Mouse (Mus musculus) olfactory bulb, adult 2 months (tissue): Measurements from ENCODE around the gene Gm10271. TPM values are rescaled to one million over a fixed set of nuclear protein-coding genes. Genes with fewer than 3 reads are reported as not detected.

ENCODE experiments used
- H3K27ac ChIP-seq: fragments of 200-500 bp; 2 replicates; pipeline ENCODE4 v1.5.1; 2012; ENCODE audit warnings: low read depth, low read length; ENCODE audit not compliant: insufficient read depth
- H3K4me1 ChIP-seq: fragments of 200-500 bp; 2 replicates; pipeline ENCODE4 v1.6.1; 2012; ENCODE audit warnings: low read length; ENCODE audit not compliant: control insufficient read depth, insufficient read depth
- H3K4me3 ChIP-seq: fragments of 200-500 bp; 2 replicates; pipeline ENCODE4 v1.5.1; 2012; ENCODE audit warnings: mild to moderate bottlenecking, low read depth, low read length, moderate library complexity; ENCODE audit not compliant: insufficient read depth
- CTCF ChIP-seq: fragments of 200-500 bp; IDR thresholded peaks from 2 replicates; pipeline ENCODE4 v1.5.1; 2012; ENCODE audit warnings: low read depth, mild to moderate bottlenecking, low read length, moderate library complexity; ENCODE audit not compliant: insufficient read depth
- POLR2A ChIP-seq: fragments of 200-500 bp; IDR thresholded peaks from 2 replicates; pipeline ENCODE4 v1.6.1; 2012; ENCODE audit warnings: mild to moderate bottlenecking, low read depth, low read length, moderate library complexity; ENCODE audit not compliant: insufficient read depth
- WGBS: fragments of 180-500 bp; shearing (Covaris S2); methylation state at CpG from one replicate; pipeline ENCODE4 v1.1.7; 2018; 5-methylcytosine and 5-hydroxymethylcytosine counted together
- polyA plus RNA-seq: library from polyadenylated mRNA; stranded (reverse); fragments of >200 nt; gene quantifications from 2 replicates; pipeline ENCODE4 v1.2.4, GENCODE M21; 2012; ENCODE audit warnings: low replicate concordance; ENCODE audit not compliant: missing spikeins, insufficient read depth, insufficient read length

Gene Gm10271
- polyA plus RNA-seq, 1 experiment = not detected

DNA sequence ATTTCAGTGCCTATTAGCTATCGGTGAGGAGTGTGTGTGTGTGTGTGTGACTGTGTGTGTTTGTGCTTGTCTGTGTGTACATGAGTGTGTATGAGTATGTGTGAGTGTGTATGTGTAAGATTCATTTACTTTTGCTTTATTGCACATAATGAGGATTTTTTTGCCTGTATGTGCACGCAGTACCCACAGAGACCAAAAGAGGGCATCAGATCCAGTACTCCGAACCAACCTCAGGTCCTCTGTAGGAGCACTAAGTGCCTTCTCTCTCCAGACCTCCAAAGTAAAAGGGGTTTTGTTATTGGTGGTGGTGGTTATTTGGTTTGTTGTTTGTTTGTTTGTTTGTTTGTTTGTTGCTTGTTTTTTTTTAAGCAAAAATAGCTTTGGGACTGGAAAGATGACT lies 8.5 kb upstream of the Gm10271 start:
- Histone ChIP-seq H3K27ac (no peak overlapping the region), H3K4me3 (no peak overlapping the region), H3K4me1 (no peaks in the 10 kb centered on the region)
- WGBS = 80% methylated on average over 3 of the region's 3 CpGs
- TF ChIP-seq CTCF (no peak), POLR2A (no peak)

DNA sequence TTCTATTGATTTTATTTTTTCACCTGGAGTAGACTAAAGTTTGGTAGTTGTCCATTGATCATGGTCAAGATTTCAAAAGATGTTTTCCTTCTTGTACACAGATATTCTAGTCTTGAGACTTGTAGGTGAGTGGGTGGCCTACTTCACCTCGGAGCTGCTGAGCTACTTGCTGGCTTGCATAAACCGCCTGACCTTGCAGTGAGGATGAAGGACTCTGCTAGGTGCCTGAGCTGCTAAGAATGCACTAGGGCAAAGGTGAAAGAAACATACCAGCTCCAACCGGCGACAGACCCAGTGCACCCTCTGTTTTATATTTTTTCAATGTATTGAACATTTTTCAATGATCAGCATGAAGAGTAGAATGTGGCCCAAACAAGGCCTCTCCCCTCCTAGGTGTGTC lies 7.9 kb upstream of the Gm10271 start:
- TF ChIP-seq POLR2A (no peak), CTCF (no peak)
- WGBS = 88% methylated on average over 4 of the region's 4 CpGs

DNA sequence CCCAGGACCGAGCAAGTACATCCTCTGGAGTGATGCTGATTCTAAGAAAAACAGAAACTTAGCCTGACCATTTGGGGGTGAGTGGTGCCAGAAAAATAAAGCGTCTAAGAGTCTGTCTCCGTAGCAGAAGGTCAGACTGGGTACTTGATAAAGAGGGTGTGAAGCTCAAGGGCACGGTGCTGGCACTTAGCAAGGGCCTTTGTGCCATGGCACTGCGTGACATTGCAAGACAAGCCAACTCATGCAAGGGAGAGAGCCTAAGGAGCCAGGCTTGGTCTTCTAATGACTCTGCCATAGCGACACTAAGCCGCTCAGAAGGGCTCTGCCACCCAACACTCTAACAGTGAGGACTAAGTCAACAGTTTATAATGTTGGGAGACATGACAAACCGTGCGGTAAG lies 6.4 kb upstream of the Gm10271 start:
- TF ChIP-seq POLR2A = no peak
- no peak for TF ChIP-seq CTCF
- H3K27ac ChIP-seq = no peak overlapping the region
- 89% methylated on average over 9 of the region's 9 CpGs for WGBS
- no peaks in the 10 kb centered on the region for H3K4me1 ChIP-seq
- no peak overlapping the region for H3K4me3 ChIP-seq

More for the DNA sequence above, 7.9 kb upstream of the Gm10271 start:
- no peak overlapping the region for H3K27ac ChIP-seq
- H3K4me3 ChIP-seq = no peak overlapping the region
- no peaks in the 10 kb centered on the region for H3K4me1 ChIP-seq

DNA sequence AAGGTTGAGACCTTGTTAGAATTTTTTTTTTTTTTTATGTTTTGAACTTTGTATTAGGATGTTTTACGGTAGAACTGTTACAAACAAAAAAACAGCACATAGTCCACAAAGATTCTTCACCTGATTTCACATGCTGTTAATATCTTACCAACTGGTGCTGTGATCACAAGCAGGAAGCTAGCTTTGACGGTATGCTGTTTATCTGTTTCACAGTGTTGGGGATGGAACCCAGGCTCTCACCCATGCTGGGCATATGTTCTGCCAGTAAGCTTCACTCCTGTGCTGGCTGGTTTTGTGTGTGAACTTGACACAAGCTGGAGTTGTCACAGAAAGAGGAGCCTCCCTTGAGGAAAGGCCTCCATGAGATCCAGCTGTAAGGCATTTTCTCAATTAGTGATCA lies 5.4 kb upstream of the Gm10271 start:
- Histone ChIP-seq H3K4me1 (no peaks in the 10 kb centered on the region), H3K27ac (no peak overlapping the region), H3K4me3 (no peak overlapping the region)
- no peak for TF ChIP-seq POLR2A
- no peak for TF ChIP-seq CTCF
- 90% methylated on average over 2 of the region's 2 CpGs for WGBS

DNA sequence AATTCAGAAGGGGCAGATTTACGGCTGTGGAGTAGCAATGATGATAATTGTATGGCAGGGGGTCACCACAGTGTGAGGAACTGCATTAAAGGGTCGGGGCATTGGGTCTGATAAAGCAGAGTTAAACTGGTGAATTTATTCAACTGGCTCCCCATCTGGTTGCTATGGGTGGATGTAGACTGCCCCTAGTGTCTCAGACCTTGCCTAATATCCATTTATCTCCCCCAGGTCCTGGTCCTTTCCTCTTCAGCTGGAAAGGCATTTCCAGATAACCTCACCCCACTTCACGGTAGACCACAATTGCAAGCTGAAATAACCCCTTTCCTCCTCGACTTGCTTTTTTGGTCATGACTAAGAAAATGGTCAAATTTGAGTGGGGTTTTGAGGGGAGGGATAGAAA lies 5.0 kb upstream of the Gm10271 start:
- H3K4me1 ChIP-seq = no peaks in the 10 kb centered on the region
- no peak overlapping the region for H3K27ac ChIP-seq
- 75% methylated on average over 4 of the region's 4 CpGs for WGBS
- H3K4me3 ChIP-seq = no peak overlapping the region
- TF ChIP-seq CTCF = no peak
- no peak for TF ChIP-seq POLR2A

DNA sequence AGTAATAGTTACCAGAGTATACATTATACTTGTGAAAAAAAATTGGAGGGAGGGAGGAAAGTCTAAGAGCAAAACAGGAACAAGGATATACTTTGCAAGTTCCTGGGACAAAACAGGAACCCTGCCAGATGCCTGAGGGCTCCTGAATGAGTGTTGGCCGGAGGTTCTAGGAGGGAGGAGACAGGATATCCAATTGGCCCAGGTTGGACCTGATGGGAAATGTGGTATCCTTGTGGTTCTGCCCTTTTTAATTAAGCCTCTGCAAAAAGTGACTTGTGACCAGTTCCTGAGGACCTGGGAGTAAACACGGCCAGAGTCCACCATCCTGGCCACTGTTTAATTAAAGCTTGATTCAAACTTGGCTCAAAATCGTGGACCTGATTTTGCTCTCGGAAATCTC lies 3.7 kb downstream of the Gm10271 start:
- TF ChIP-seq CTCF = no peak
- Histone ChIP-seq H3K4me3 (no peak overlapping the region), H3K4me1 (no peaks in the 10 kb centered on the region), H3K27ac (no peak overlapping the region)
- 64% methylated on average over 4 of the region's 4 CpGs for WGBS

DNA sequence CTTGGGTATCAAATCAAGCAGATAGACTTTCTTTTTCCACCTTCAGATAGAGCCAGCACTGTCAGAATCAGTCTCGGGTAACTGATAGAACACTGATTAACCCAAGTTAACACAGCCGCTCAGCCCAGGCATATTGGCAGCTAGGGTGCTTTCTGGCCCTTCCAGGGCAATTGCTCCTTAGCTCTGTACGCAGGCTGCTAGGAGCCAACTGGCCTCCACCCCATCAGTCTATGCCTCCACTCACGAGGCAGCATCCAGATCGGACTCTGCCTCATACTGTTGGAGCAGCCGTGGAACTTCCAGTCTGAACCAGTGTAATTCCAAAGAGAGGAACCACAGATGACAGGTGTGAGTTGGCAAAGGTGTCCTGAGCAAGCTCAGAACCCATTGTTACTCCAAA lies 6.3 kb downstream of the Gm10271 start:
- WGBS = 82% methylated on average over 6 of the region's 6 CpGs
- Histone ChIP-seq H3K4me1 (no peaks in the 10 kb centered on the region), H3K4me3 (no peak overlapping the region), H3K27ac (no peak overlapping the region)
- TF ChIP-seq POLR2A (no peak), CTCF (no peak)

DNA sequence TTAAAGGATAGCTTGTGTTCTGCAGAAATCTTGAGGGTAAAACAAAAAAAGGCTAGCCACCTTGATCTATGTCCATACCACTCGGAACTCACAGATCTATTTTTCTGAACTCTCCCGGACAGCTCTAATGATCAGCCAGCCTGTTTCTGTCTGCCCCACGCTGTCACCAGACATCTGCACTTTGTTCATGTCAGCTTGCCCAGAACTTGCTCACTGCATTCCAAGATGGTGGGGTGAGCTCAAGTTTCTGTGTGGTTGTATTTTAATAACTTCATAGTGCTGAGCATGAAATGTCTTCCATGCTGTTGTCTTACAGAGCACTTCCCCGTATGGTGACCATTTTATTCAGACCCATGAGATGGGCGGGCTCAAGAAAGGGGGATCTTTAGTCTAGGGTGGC lies 7.1 kb downstream of the Gm10271 start:
- 80% methylated on average over 5 of the region's 5 CpGs for WGBS
- Histone ChIP-seq H3K4me3 (no peak overlapping the region), H3K27ac (no peak overlapping the region), H3K4me1 (no peaks in the 10 kb centered on the region)
- TF ChIP-seq POLR2A (no peak), CTCF (no peak)

DNA sequence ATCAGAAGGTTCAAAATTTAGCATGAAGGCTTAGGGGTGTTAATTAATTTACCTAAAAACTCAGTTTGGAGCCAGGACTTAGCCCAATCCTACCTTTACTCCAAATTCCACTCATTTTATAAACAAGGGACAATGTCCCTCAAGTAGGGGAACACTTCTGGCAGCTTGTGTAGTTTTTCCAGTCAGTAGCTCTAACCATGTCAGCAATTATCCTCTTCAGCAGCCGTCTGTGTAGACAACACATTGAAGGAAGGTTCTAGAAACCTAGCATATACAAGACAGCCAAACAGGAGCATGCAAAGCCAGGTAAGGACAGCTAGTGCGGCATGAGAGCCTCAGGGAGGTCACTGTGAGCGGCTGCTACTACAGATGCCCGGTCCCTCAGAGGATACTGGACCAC lies 7.8 kb downstream of the Gm10271 start:
- no peak overlapping the region for H3K27ac ChIP-seq
- 90% methylated on average over 4 of the region's 4 CpGs for WGBS
- no peak overlapping the region for H3K4me3 ChIP-seq
- H3K4me1 ChIP-seq = no peaks in the 10 kb centered on the region
- TF ChIP-seq CTCF (no peak), POLR2A (no peak)

DNA sequence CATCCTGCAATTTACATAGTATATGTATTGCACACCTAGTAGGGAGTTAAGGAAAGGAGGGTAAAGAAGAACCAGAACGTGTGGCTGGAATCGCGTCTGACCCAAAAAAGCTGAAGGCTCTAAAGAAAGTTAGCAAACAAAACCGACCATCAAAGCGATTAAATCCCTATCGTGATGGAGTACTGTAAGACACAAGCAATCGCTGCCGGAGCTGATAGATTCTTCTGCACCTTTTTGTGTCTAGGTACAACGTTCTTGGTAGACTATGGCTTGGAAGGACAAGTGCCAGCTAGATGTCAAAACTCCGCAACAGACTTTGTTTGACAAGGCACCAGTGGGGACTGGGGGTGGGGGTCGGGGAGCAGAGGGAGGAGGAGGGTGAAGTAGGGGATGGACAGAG lies 8.3 kb downstream of the Gm10271 start:
- no peaks in the 10 kb centered on the region for H3K4me1 ChIP-seq
- 79% methylated on average over 11 of the region's 11 CpGs for WGBS
- no peak for TF ChIP-seq POLR2A
- no peak for TF ChIP-seq CTCF
- H3K4me3 ChIP-seq = no peak overlapping the region
- H3K27ac ChIP-seq = no peak overlapping the region
